Mouse (Mus musculus) heart, postnatal 36 days (tissue): Measurements from ENCODE around the gene Hs1bp3. TPM values are rescaled to one million over a fixed set of nuclear protein-coding genes. Genes with fewer than 3 reads are reported as not detected.

Experiments used
- DNase-seq, 2 experiments: peaks; one replicate each; pipeline ENCODE4 v3.0.0; 2021 to 2022
- intact Hi-C: fragments of 180-260 bp; cut with DNase I; formaldehyde crosslinking; loops from one replicate; pipeline ENCODE4 v1.15.1; 2025
- total RNA-seq, 2 experiments: library from RNA; stranded (reverse); gene quantifications; 2 replicates each; pipeline ENCODE4 v1.2.3; 2021

The Hs1bp3 gene
- total RNA-seq, 2 experiments from 2014 or later, result 15.9 to 18.0 TPM

GRCm38 (mm10) chr12:8383822-8384221 is 70.6 kb downstream of the Hs1bp3 start:
- intact Hi-C loops, result no loop called here
- DNase-seq, result no peak

- DNase-seq, result peak; percentile 50 to 60
- intact Hi-C loops, result loop anchor here (2.0 kb wide), 2 partner anchors 54 to 60 kb away; no protein-coding TSS in a partner anchor
These were observed 73.3 kb downstream of the Hs1bp3 start for GRCm38 (mm10) chr12:8386451-8387011.

DNA sequence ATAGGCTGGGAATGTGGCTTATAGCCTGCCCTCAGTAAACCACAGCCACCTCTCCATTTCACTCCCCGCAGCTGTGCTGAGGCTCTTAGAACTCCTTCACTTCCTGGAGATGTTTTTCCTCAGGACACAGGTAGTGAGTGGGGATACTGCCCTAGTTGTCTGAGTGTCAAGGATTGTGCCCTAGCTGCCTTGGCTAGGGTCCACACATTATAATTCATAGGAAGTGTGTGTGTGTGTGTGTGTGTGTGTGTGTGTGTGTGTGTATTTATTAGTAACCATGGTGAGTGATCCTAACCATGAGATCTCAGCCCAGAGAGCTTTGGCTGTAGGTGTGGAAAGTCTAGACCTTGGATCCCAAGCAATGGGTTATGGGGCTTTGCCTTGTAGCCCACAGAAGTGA is 74.0 kb downstream of the Hs1bp3 start:
- intact Hi-C loops, result loop anchor here (2.0 kb wide), 2 partner anchors 54 to 60 kb away; no protein-coding TSS in a partner anchor
- no peak for DNase-seq

GRCm38 (mm10) chr12:8388529-8389414 is 75.5 kb downstream of the Hs1bp3 start:
- intact Hi-C loops, result no loop called here
- no peak for DNase-seq

DNA sequence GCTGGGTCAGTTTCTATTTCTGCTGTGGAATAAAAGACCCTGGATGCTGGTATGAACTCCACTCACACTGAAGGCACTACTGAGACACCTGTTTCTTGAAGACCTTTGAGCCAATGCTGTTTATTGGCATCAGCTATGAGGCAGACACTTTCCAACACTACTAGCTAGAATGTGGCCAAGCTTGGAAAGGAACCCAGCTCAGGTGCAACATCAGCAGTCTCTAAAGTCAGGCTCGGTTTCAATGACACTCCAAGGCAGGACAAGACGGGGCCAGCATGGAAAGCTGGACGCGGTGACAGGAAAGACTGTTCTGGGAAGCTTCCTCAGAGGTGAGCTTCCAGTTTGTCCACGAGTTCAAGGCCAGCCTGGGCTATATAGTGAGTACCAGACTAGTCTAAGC is 80.0 kb downstream of the Hs1bp3 start:
- intact Hi-C loops, result no loop called here
- DNase-seq, result no peak

Other genes with a start within 250 kb of the Hs1bp3 start
- 10 to 100 TPM; 26.6 to 28.5 TPM for gene Ldah, start 105.3 kb upstream of the Hs1bp3 start, total RNA-seq
- under 1 TPM; 0.43 to 0.83 TPM for gene Gdf7, start 11.5 kb upstream of the Hs1bp3 start, total RNA-seq
- 100 to 1,000 TPM; 145 to 186 TPM for gene Rhob, start 186.6 kb downstream of the Hs1bp3 start, total RNA-seq